Mouse (Mus musculus) spleen, postnatal 36 days (tissue): ENCODE measurements around the gene Capn15.

Experiments
- DNase-seq, 2 experiments: peaks; one replicate each; pipeline ENCODE4 v3.0.0; 2022; ENCODE audit warnings: low spot score in 2 of 2, mixed read lengths in 1 of 2

Capn15 gene

GRCm38 (mm10) chr17:25954671-25955070, 30.9 kb downstream of the Capn15 start:
- DNase-seq, result no peak

GRCm38 (mm10) chr17:25953161-25953560, 32.4 kb downstream of the Capn15 start:
- no peak for DNase-seq

- no peak for DNase-seq
Measured at GRCm38 (mm10) chr17:25951803-25952623, 33.6 kb downstream of the Capn15 start, which contains the start of gene A930017K11Rik. Gene A930017K11Rik (minus strand): TSS chr17:25952565.

- no peak for DNase-seq
Measured at GRCm38 (mm10) chr17:25951225-25951802, 34.3 kb downstream of the Capn15 start.

GRCm38 (mm10) chr17:25950706-25951105, 34.9 kb downstream of the Capn15 start:
- no peak for DNase-seq

- DNase-seq, result no peak
Measured at GRCm38 (mm10) chr17:25949981-25950380, 35.6 kb downstream of the Capn15 start.

GRCm38 (mm10) chr17:25948051-25948450, 37.5 kb downstream of the Capn15 start:
- DNase-seq, result no peak

GRCm38 (mm10) chr17:25947576-25947975, 38.0 kb downstream of the Capn15 start:
- no peak for DNase-seq

GRCm38 (mm10) chr17:25946891-25947290, 38.7 kb downstream of the Capn15 start:
- DNase-seq, result no peak

- no peak for DNase-seq
Measured at GRCm38 (mm10) chr17:25946349-25946748, 39.2 kb downstream of the Capn15 start.

- no peak for DNase-seq
Measured at GRCm38 (mm10) chr17:25945517-25946155, 40.0 kb downstream of the Capn15 start.

GRCm38 (mm10) chr17:25944366-25945163, 41.0 kb downstream of the Capn15 start, which contains the start of the genes Pigq and Nhlrc4:
Gene Pigq (minus strand): TSS chr17:25944936.
Gene Nhlrc4 (minus strand): TSS chr17:25944961.
- DNase-seq, result peak; percentile 31 to 60

GRCm38 (mm10) chr17:25943769-25944168, 41.8 kb downstream of the Capn15 start:
- DNase-seq, result no peak

GRCm38 (mm10) chr17:25943221-25943620, 42.4 kb downstream of the Capn15 start:
- no peak for DNase-seq

- peak; percentile 75 to 85 for DNase-seq
Measured at GRCm38 (mm10) chr17:25942597-25943151, 42.9 kb downstream of the Capn15 start.

- DNase-seq, result peak; percentile 61 to 69
Measured at GRCm38 (mm10) chr17:25941511-25942241, 43.9 kb downstream of the Capn15 start.

GRCm38 (mm10) chr17:25934526-25934925, 51.1 kb downstream of the Capn15 start:
- DNase-seq, result no peak

GRCm38 (mm10) chr17:25925348-25925747, 60.2 kb downstream of the Capn15 start:
- no peak for DNase-seq

GRCm38 (mm10) chr17:25922120-25922519, 63.5 kb downstream of the Capn15 start:
- no peak for DNase-seq

GRCm38 (mm10) chr17:25919786-25920642, 65.6 kb downstream of the Capn15 start:
- peak; percentile 100 for DNase-seq
